Mouse (Mus musculus): ENCODE data around the gene Mrap. TPM values are rescaled to one million over a fixed set of nuclear protein-coding genes. Genes with fewer than 3 reads are reported as not detected.

Mrap gene
- total and polyA plus RNA-seq, 3 experiments, result not detected

DNA sequence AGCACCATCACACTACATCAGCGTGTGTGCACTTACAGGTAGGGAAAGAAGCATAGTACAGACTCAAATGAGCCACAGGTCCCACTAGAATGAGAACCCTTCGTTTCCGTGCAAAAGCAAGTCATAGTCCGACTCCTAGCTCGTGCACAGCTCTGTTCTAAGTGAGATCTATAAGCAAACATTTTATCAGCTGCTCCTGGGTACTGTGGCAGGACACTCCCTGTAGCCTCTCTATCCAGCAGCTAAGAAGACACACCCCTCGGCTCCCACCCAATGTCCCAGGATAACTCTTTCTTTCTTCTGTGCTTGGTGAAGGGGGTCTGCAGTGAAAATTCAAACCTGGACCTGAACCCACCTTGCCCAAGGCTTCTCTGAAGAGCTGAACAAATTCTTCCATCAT lies 50.6 kb downstream of the Mrap start:
- in situ Hi-C loops (cut with MboI; ENCODE audit: low pct_ligation_motif_present, low pct_unique_long_range_greater_than_20kb, low sequenced_read_pairs), result no loop called here
- H3K9me3 ChIP-seq (replicated peaks; ENCODE audit: low read length), result no peaks in the 10 kb centered on the region
- no peak overlapping the region for H3K27ac ChIP-seq (ENCODE audit: insufficient read depth, low read depth)
- no peak overlapping the region for H3K4me3 ChIP-seq (replicated peaks in 1 of 3; ENCODE audit: low read depth in 2 of 3, low read length in 2 of 3, poor library complexity in 1 of 3)
- H3K79me2 ChIP-seq (replicated peaks; ENCODE audit: control insufficient read depth, extremely low read depth, insufficient read depth, poor library complexity, severe bottlenecking), result no peaks in the 10 kb centered on the region
- H3K27me3 ChIP-seq (replicated peaks), result no peaks in the 10 kb centered on the region
- no peak for DNase-seq (ENCODE audit: extremely low read depth)
- peaks cover 94 to 99% of the 10 kb centered on the region in 2 experiments for H3K36me3 ChIP-seq (replicated peaks in 1 of 2; ENCODE audit: control insufficient read depth in 1 of 2, insufficient read depth in 1 of 2, low read length in 1 of 2)
- no peaks in the 10 kb centered on the region for H3K4me1 ChIP-seq (ENCODE audit: control insufficient read depth in 1 of 2, insufficient read depth in 2 of 2)
- dilution Hi-C loops (cut with MboI; ENCODE audit: extremely low pct_ligation_motif_present, extremely low pct_unique_long_range_greater_than_20kb, low sequenced_read_pairs), result no loop called here
- no peak overlapping the region for H3K9ac ChIP-seq (ENCODE audit: insufficient read depth, low read depth)
- no peak overlapping the region for H3K4me2 ChIP-seq (ENCODE audit: insufficient read depth, low read depth, poor library complexity, severe bottlenecking)
- TF ChIP-seq POLR2AphosphoS2 (IDR thresholded peaks at IDR 0.05; ENCODE audit: low read depth, low read length) (no peak), JUN (IDR thresholded peaks at IDR 0.05; ENCODE audit: insufficient read depth, low read depth, low read length) (no peak), MAZ (IDR thresholded peaks at IDR 0.05; ENCODE audit: low read depth, low read length) (no peak), RAD21 (IDR thresholded peaks at IDR 0.05; ENCODE audit: low read depth, low read length) (no peak), E2F4 (IDR thresholded peaks at IDR 0.05; ENCODE audit: insufficient replicate concordance, low read depth, low read length) (no peak), KAT2A (IDR thresholded peaks at IDR 0.05; ENCODE audit: insufficient replicate concordance, low read length) (no peak), NELFE (IDR thresholded peaks at IDR 0.05; ENCODE audit: low read depth, low read length) (no peak), ZC3H11A (IDR thresholded peaks at IDR 0.05; ENCODE audit: low read depth, low read length) (no peak), UBTF (IDR thresholded peaks at IDR 0.05; ENCODE audit: low read depth, low read length) (no peak)

DNA sequence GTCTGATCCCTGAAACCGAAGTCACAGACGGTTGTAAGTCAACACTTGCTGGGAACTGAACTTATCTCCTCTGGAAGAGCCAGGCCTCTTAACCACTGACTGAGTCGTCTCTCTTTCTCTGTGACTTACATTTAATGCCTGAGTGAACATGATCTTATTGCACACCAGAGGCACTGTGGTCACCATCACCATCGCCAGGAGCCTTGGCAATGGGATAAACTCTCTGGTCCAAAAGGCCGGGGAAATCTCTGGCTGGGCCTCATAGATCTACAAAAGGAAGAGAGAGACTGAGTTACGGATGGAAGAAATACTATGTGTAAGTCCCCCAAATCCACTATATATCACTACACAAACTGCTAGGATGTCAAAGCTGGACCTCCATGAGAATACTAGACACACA lies 52.9 kb downstream of the Mrap start:
- H3K36me3 ChIP-seq (replicated peaks in 1 of 2; ENCODE audit: control insufficient read depth in 1 of 2, insufficient read depth in 1 of 2, low read length in 1 of 2), result peaks cover 82 to 96% of the 10 kb centered on the region in 2 experiments
- H3K27ac ChIP-seq (ENCODE audit: insufficient read depth, low read depth), result no peak overlapping the region
- no peaks in the 10 kb centered on the region for H3K9me3 ChIP-seq (replicated peaks; ENCODE audit: low read length)
- H3K9ac ChIP-seq (ENCODE audit: insufficient read depth, low read depth), result no peak overlapping the region
- dilution Hi-C loops (cut with MboI; ENCODE audit: extremely low pct_ligation_motif_present, extremely low pct_unique_long_range_greater_than_20kb, low sequenced_read_pairs) (no loop called here), in situ Hi-C loops (cut with MboI; ENCODE audit: low pct_ligation_motif_present, low pct_unique_long_range_greater_than_20kb, low sequenced_read_pairs) (no loop called here)
- TF ChIP-seq IRF4 (IDR thresholded peaks at IDR 0.05; ENCODE audit: low read depth, low read length), result no peak
- no peak for TF ChIP-seq GABPA (IDR thresholded peaks at IDR 0.05; ENCODE audit: insufficient replicate concordance, low read depth, low read length)
- no peak for TF ChIP-seq MAZ (IDR thresholded peaks at IDR 0.05; ENCODE audit: low read depth, low read length)
- TF ChIP-seq CHD2 (IDR thresholded peaks at IDR 0.05; ENCODE audit: low read length), result no peak
- TF ChIP-seq ZNF384 (IDR thresholded peaks at IDR 0.05; ENCODE audit: low read depth, low read length), result no peak
- no peak for TF ChIP-seq MEF2A (IDR thresholded peaks at IDR 0.05; ENCODE audit: borderline replicate concordance, low read depth, low read length)
- TF ChIP-seq MAX (IDR thresholded peaks at IDR 0.05; ENCODE audit: low read length), result no peak
- TF ChIP-seq SIN3A (IDR thresholded peaks at IDR 0.05; ENCODE audit: low read length), result no peak
- no peak for TF ChIP-seq USF2 (conservative IDR thresholded peaks at IDR 0.05; ENCODE audit: low read depth, low read length)
- TF ChIP-seq TCF12 (IDR thresholded peaks at IDR 0.05; ENCODE audit: low read depth, low read length), result no peak
- no peak for TF ChIP-seq ZMIZ1 (IDR thresholded peaks at IDR 0.05; ENCODE audit: low read depth, low read length)
- no peak for TF ChIP-seq CTCF (conservative IDR thresholded peaks at IDR 0.05 in 1 of 2, IDR thresholded peaks at IDR 0.05 in 1 of 2; ENCODE audit: low read depth in 2 of 2, low read length in 2 of 2)
- no peaks in the 10 kb centered on the region for H3K79me2 ChIP-seq (replicated peaks; ENCODE audit: control insufficient read depth, extremely low read depth, insufficient read depth, poor library complexity, severe bottlenecking)
- peaks cover 0 to 8% of the 10 kb centered on the region in 2 experiments; a peak in 2 of 4 replicates for H3K4me1 ChIP-seq (ENCODE audit: control insufficient read depth in 1 of 2, insufficient read depth in 2 of 2)
- no peak overlapping the region for H3K4me3 ChIP-seq (replicated peaks in 1 of 3; ENCODE audit: low read depth in 2 of 3, low read length in 2 of 3, poor library complexity in 1 of 3)
- no peaks in the 10 kb centered on the region for H3K27me3 ChIP-seq (replicated peaks)
- DNase-seq (ENCODE audit: extremely low read depth), result no peak
- H3K4me2 ChIP-seq (ENCODE audit: insufficient read depth, low read depth, poor library complexity, severe bottlenecking), result no peak overlapping the region

Measured in CH12.LX (cell line).